Mouse (Mus musculus) erythroblast, embryonic 14.5 days (primary cell): ENCODE measurements around the gene Gm28051. TPM values are rescaled to one million over a fixed set of nuclear protein-coding genes. Genes with fewer than 3 reads are reported as not detected.

Source experiments
- H3K27me3 ChIP-seq: 2 replicates; pipeline ENCODE4 v1.6.1; 2012; ENCODE audit warnings: inconsistent platforms; ENCODE audit not compliant: control insufficient read depth
- H3K36me3 ChIP-seq: 2 replicates; pipeline ENCODE4 v1.6.1; 2012; ENCODE audit warnings: mild to moderate bottlenecking, inconsistent platforms; ENCODE audit not compliant: control insufficient read depth
- H3K4me1 ChIP-seq: 2 replicates; pipeline ENCODE4 v1.6.1; 2012; ENCODE audit warnings: inconsistent platforms; ENCODE audit not compliant: control insufficient read depth
- H3K4me3 ChIP-seq: replicated peaks from 2 replicates; pipeline ENCODE3; 2012; ENCODE audit warnings: moderate library complexity, mild to moderate bottlenecking, inconsistent platforms
- H3K9me3 ChIP-seq: 2 replicates; pipeline ENCODE4 v1.6.1; 2012; ENCODE audit warnings: low read length, inconsistent platforms, mixed read lengths; ENCODE audit not compliant: control insufficient read depth
- GATA1 ChIP-seq: IDR thresholded peaks from 2 replicates; pipeline ENCODE4 v1.6.1; 2012; ENCODE audit warnings: low read length, inconsistent platforms, mixed read lengths
- TAL1 ChIP-seq: IDR thresholded peaks from 3 replicates; pipeline ENCODE4 v1.6.1; 2012; ENCODE audit warnings: low read length, inconsistent platforms, mixed read lengths
- polyA plus RNA-seq: library from polyadenylated mRNA; stranded (reverse); fragments of >175 nt; gene quantifications from 2 replicates; pipeline ENCODE4 v1.2.3, GENCODE M21; 2012

Gene Gm28051
- polyA plus RNA-seq, 1 experiment = not detected

DNA sequence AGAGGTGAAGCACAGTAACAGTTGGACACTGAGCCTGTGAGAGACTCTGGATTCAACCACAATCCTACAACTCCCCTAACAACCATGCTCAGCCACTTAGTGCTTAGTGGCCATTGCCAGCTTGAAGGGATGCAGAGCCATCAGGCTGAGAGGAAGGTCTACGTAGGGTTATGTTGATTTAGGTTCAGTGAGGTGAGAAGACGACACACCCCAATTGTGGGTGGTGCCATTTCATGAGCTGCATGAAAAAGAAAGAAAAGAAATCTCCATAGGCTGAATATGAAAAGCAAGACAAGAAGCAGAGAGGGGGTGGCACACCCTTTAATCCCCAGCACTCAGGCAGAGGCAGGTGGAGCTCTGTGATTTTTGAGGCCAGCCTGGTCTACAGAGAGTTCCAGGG lies 43.4 kb downstream of the Gm28051 start:
- no peak overlapping the region for H3K4me3 ChIP-seq
- no peaks in the 10 kb centered on the region for H3K36me3 ChIP-seq
- no peaks in the 10 kb centered on the region for H3K27me3 ChIP-seq
- TF ChIP-seq GATA1 (no peak), TAL1 (no peak)
- H3K4me1 ChIP-seq = peaks cover 1% of the 10 kb centered on the region; the same call in 1 of the 2 replicates
- no peaks in the 10 kb centered on the region for H3K9me3 ChIP-seq

DNA sequence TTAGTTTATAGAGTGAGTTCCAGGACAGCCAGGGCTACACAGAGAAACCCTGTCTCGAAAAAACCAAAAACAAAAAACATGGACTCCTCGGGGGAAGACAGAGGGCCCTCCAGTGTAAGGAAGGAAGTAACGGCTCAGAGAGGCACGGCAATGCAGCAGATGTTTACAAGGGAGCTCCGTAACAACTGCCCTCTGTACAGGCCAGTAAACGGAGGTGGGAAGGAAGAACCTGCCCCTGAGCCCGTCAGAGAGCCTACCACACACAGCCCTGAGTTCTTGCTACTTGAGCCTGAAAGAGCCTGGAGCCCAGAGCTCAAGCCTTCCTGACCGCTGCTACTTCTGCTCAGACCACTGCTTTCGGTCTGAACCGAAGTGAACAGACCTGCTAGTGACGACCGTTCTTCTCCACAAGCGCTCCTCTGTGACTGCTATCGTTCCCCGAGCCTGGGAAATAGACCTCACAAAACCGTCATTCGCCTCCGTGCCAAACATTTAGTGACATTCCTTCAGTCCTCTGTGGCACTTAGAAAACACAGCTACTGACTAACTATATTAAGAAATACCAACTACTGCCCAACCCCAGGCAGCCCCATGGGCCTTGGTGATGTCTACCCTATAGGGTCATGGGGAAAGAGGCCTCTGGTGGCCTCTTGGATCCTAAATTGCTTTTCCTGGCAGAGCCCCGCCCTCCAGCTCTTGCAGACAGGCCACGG lies 44.3 kb downstream of the Gm28051 start:
- no peak overlapping the region for H3K4me3 ChIP-seq
- H3K36me3 ChIP-seq = no peaks in the 10 kb centered on the region
- no peaks in the 10 kb centered on the region for H3K9me3 ChIP-seq
- no peaks in the 10 kb centered on the region for H3K27me3 ChIP-seq
- peaks cover 1% of the 10 kb centered on the region; the same call in 1 of the 2 replicates for H3K4me1 ChIP-seq
- TF ChIP-seq TAL1 (no peak), GATA1 (no peak)

DNA sequence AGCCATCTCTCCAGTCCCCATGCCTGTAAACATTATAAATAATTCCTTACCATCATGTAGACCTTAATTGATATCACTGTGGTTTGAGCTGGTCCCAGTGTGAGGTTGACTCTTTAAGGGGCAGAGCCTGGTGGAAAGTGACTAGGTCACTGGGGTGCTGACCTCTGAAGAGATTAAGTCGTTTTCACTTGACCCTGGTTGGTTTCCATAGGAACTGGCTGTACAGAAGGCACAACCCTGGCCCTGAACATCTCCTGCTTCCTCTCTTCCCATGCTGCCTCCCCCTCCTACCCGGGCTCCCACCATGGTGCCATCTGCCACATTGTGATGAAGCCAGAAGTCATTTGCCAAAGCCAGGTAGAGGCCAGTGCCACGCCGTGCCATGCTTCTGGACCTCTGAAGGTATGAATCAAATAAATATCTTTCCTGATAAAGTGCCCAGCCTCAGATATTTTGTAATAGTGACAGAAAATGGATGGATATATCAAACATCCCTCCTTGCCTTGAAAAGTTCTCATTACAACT lies 46.7 kb downstream of the Gm28051 start:
- Histone ChIP-seq H3K4me3 (no peak overlapping the region), H3K4me1 (peaks cover 3% of the 10 kb centered on the region; the same call in 1 of the 2 replicates), H3K27me3 (peaks cover 12% of the 10 kb centered on the region), H3K36me3 (no peaks in the 10 kb centered on the region), H3K9me3 (no peaks in the 10 kb centered on the region)
- TF ChIP-seq TAL1 (no peak), GATA1 (no peak)

DNA sequence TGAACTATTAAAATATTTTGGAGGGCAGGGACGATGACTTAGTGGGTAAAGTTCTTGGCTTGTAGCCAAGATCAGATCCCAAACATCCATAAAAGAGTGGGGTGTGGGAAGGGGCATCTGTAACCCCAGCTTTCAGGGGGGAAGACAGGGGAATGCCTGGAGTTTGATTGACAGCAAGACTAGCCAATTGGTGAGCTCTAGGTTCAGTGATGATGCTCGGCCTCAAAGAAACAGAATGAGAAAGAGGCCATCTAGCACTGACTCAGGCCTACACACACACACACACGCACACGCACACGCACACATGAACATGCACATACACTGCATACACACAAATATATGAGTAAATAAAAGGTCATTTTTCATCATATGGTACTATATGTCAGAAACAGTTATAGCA lies 47.7 kb downstream of the Gm28051 start:
- Histone ChIP-seq H3K27me3 (peaks cover 17% of the 10 kb centered on the region), H3K36me3 (no peaks in the 10 kb centered on the region), H3K9me3 (no peaks in the 10 kb centered on the region), H3K4me3 (no peak overlapping the region), H3K4me1 (peaks cover 11% of the 10 kb centered on the region)
- TF ChIP-seq GATA1 (no peak), TAL1 (no peak)

DNA sequence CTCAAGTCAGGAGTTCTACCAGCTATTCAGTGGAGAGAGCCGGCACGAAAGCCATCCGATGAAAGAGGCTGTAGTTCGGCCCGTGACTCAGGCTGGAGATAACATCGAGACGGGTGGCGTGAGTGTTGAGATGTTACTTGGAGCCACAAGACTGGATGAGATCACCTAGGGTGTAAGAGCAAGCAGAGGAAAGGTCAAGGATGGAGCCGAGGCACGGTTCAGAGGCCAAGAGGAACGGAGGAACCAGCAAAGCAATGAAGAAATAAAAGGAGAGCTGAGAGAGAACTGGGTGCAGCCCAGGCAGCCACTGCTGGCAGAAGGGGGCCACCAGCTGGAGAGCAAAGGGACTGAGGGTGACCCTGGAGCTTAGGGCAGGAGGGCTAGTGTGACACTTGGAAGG lies 49.3 kb downstream of the Gm28051 start:
- peaks cover 24% of the 10 kb centered on the region for H3K4me1 ChIP-seq
- peaks cover 30% of the 10 kb centered on the region for H3K27me3 ChIP-seq

DNA sequence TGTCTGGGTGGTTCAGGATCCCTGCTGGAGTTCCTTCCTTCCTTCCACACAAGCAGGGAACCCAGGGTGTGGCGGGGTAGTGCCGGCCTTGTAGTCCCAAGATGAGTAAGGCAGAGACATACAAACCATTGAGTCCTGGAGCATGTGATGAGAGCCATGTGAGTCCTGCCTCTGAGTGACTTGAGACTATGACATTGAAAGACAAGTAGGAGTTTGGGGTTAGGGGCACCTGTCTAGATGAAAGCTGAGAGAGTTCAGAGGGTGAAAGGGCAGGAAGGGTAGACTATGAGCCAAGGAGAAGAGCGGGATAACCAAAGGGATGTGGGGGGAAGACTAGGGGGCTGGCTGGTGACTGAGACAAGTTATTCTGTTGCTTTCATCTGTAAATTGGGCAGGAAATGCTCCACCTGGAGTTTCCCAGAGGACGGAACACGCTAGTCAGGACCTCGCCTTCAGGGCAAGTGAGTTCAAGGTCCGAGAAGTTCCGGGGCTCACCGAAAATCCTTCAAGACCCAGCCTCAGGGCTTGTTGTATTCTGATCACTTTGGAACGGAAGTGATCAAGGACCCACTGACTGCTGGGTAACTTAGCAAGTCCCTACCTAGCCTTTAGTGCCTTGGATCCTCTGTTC lies 50.6 kb downstream of the Gm28051 start:
- Histone ChIP-seq H3K4me1 (peaks cover 33% of the 10 kb centered on the region), H3K9me3 (no peaks in the 10 kb centered on the region), H3K27me3 (peaks cover 30% of the 10 kb centered on the region), H3K4me3 (no peak overlapping the region), H3K36me3 (no peaks in the 10 kb centered on the region)
- TF ChIP-seq GATA1 = no peak
- TF ChIP-seq TAL1 = no peak

More for the DNA sequence above, 49.3 kb downstream of the Gm28051 start:
- no peak for TF ChIP-seq TAL1
- no peak for TF ChIP-seq GATA1
- Histone ChIP-seq H3K9me3 (no peaks in the 10 kb centered on the region), H3K4me3 (no peak overlapping the region), H3K36me3 (no peaks in the 10 kb centered on the region)

DNA sequence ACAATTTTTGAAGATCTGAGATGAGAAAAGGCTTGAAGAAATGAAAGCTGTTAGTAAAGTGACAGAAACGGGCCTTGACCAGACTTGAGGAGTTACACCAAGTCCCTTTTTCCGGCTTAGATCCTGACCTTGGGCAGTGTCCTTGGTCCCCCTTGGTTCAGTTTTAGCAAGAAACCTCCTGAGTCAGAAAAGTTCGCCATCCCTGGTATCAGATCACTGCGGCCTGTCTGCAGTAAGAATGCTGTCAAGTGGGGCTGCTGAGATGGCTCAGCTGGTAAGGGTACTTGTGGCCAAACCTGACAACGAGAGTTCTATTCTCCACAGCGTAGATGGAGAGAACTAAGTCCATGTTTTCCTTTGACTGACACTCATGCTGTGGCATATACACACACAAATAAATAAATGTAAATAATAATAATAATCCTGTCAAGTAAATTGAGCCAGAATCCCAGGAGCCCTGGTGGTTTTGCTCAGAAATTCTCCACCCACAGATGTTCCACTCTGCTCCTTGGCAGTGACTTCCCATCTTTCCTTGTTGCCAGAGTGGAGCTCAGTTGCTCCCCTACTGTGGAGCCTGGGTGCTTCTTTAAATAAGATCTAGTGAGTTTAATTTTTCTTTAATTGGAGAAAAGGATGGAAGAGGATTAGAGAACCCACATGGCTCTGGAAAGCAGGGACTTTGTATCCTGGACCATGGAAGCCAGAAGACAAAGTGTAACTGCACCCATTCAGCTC lies 51.5 kb downstream of the Gm28051 start:
- no peak for TF ChIP-seq TAL1
- TF ChIP-seq GATA1 = no peak
- Histone ChIP-seq H3K4me1 (peaks cover 37% of the 10 kb centered on the region), H3K27me3 (peaks cover 30% of the 10 kb centered on the region), H3K36me3 (no peaks in the 10 kb centered on the region), H3K4me3 (no peak overlapping the region), H3K9me3 (no peaks in the 10 kb centered on the region)

DNA sequence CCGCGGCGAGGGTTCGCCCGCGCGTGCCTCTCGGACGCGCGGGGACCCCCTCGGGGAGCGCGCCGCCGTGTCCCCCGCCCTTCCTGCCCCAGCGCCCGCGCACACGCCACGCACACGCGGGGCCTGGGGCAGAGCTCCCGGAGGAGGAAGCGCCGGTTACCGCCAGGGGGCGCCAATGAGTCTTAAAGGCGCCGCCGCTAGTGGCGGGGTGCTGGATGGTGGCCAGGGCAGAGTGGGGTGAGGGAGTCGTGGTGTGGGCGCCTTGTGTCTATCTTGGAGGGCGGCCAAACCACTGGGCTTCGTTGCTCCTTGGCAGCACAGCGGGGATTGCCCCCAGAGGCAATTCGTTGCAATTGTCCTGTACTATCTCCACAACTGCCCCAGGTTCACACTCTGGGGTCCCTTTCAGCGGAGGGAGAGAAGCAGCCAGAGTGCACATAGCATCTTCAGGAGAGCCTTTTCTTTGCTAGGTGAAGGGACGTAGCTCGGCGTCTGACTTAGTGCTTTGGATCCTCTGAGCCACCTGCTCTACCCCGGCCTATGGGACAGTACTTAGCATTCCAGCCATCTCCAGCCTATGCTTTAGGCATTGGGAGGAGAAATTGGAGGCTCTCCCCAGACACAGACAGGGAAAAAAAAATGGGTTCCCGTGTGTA lies 52.2 kb downstream of the Gm28051 start:
- Histone ChIP-seq H3K4me1 (peaks cover 37% of the 10 kb centered on the region), H3K4me3 (peak overlapping the region; percentile 70), H3K9me3 (no peaks in the 10 kb centered on the region), H3K36me3 (no peaks in the 10 kb centered on the region), H3K27me3 (peaks cover 30% of the 10 kb centered on the region)
- TF ChIP-seq GATA1 (no peak), TAL1 (no peak)
